Comparison of ENCODE assay signal across 24 mouse cellular contexts in genomic region chr19:41711665-41712064, GRCm38 (mm10). TPM values are rescaled to one million over a fixed set of nuclear protein-coding genes. Genes with fewer than 3 reads are reported as not detected.
DNase-seq lines count a peak whose midpoint lies in the region; ATAC-seq and TF ChIP-seq lines count a peak whose summit lies in the region.
"Had no signal": no experiment of that assay in that cellular context is flagged by ENCODE, and none has a peak within 500 bp of the region (broad histone marks: within the 10 kb centered on the region; RNA-seq: fewer than 3 reads in every experiment).

No protein-coding gene starts in this region.

- H3K27me3 ChIP-seq in forebrain, embryonic 10.5 days (ENCODE audit: poor library complexity, severe bottlenecking): peaks cover 62% of the 10 kb centered on the region
- 0 out of 2 replicates have a peak, but pooled peaks cover 4% of the 10 kb centered on the region for H3K27me3 ChIP-seq in forebrain, embryonic 14.5 days (replicated peaks; ENCODE audit: control insufficient read depth, insufficient read depth, low read length)

- 90% methylated on average over 9 of the region's 9 CpGs for WGBS in forebrain, embryonic 10.5 days
- 88% methylated on average over 9 of the region's 9 CpGs for WGBS in forebrain, embryonic 14.5 days

- DNase-seq in forebrain, embryonic 10.5 days (ENCODE audit: extremely low spot score, low spot score): no peak
- no peak for DNase-seq in forebrain, embryonic 14.5 days (ENCODE audit: low spot score)
- DNase-seq in layer of hippocampus, adult 2 months (ENCODE audit: low spot score in 2 of 2): no peak
- DNase-seq in layer of hippocampus, adult 9-11 months: no peak
- DNase-seq in brain, adult 2 months (ENCODE audit: low read depth, low spot score): peak; percentile 53
- DNase-seq: adrenal gland, adult 8-10 months; adrenal gland, postnatal 36 days; B cell, adult 2 months; cerebellum, adult 11 months; cerebellum, adult 18-20 months; cerebellum, adult 8-10 months; cerebellum, adult 9-11 months; cerebellum, postnatal 14 days; cerebellum, postnatal 36 days; embryo, embryonic 11 days had no signal

- no peak overlapping the region for H3K4me3 ChIP-seq in forebrain, embryonic 10.5 days
- no peak overlapping the region for H3K4me3 ChIP-seq in forebrain, embryonic 14.5 days (ENCODE audit: low read depth, low read length)
- H3K4me3 ChIP-seq in layer of hippocampus, adult 2 months: no peak overlapping the region
- H3K4me3 ChIP-seq: embryonic facial prominence, embryonic 13.5 days; embryonic facial prominence, embryonic 15.5 days; erythroblast, embryonic 14.5 days; forebrain, embryonic 13.5 days had no signal

- H3K9ac ChIP-seq in forebrain, embryonic 14.5 days (ENCODE audit: low read length): no peak overlapping the region
- H3K9ac ChIP-seq: embryonic facial prominence, embryonic 13.5 days; embryonic facial prominence, embryonic 15.5 days; forebrain, embryonic 13.5 days had no signal

- ATAC-seq in forebrain, embryonic 14.5 days: no peak
- ATAC-seq: activated CD4-positive, CD25-positive, alpha-beta regulatory T cell, adult 4 months; CD4-positive, CD25-positive, alpha-beta regulatory T cell, adult 4 months; forebrain, embryonic 13.5 days; forebrain, embryonic 16.5 days; Patski had no signal

- H3K27ac ChIP-seq in forebrain, embryonic 10.5 days: 0 out of 2 replicates have a peak overlapping the region, but pooled peaks have one; percentile 26
- no peak overlapping the region for H3K27ac ChIP-seq in forebrain, embryonic 14.5 days (ENCODE audit: low read depth, low read length)
- H3K27ac ChIP-seq in layer of hippocampus, adult 2 months: peak overlapping the region; percentile 83
- H3K27ac ChIP-seq: embryonic facial prominence, embryonic 13.5 days; embryonic facial prominence, embryonic 15.5 days; forebrain, embryonic 13.5 days had no signal

- H3K36me3 ChIP-seq in forebrain, embryonic 10.5 days (replicated peaks): no peaks in the 10 kb centered on the region
- H3K36me3 ChIP-seq in forebrain, embryonic 14.5 days (ENCODE audit: control insufficient read depth, insufficient read depth, low read length): no peaks in the 10 kb centered on the region
- H3K36me3 ChIP-seq: embryonic facial prominence, embryonic 13.5 days; embryonic facial prominence, embryonic 15.5 days; G1E had no signal

- peaks cover 39% of the 10 kb centered on the region for H3K4me1 ChIP-seq in forebrain, embryonic 10.5 days
- peaks cover 20% of the 10 kb centered on the region for H3K4me1 ChIP-seq in forebrain, embryonic 14.5 days (ENCODE audit: control insufficient read depth, insufficient read depth, low read length)
- H3K4me1 ChIP-seq: embryonic facial prominence, embryonic 15.5 days had no signal

- no peaks in the 10 kb centered on the region for H3K9me3 ChIP-seq in forebrain, embryonic 10.5 days
- no peaks in the 10 kb centered on the region for H3K9me3 ChIP-seq in forebrain, embryonic 14.5 days (replicated peaks; ENCODE audit: control insufficient read depth, low read length)
- H3K9me3 ChIP-seq: embryonic facial prominence, embryonic 13.5 days; embryonic facial prominence, embryonic 15.5 days; forebrain, embryonic 13.5 days; G1E had no signal

- TF ChIP-seq CTCF in layer of hippocampus, adult 2 months (conservative IDR thresholded peaks at IDR 0.05): no peak

- no peak overlapping the region for H3K4me2 ChIP-seq in forebrain, embryonic 14.5 days (ENCODE audit: low read length)
- H3K4me2 ChIP-seq: embryonic facial prominence, embryonic 13.5 days; embryonic facial prominence, embryonic 15.5 days; forebrain, embryonic 13.5 days had no signal

RNA-seq across cellular contexts. Expression of gene Slit1, which starts 31.8 kb away (rescaled TPM):
- 0.73 and 1.4 TPM in 2 replicates for polyA plus RNA-seq in forebrain, embryonic 10.5 days (2016; fragmentation: Nextera tagmentation; extraction: Ambion mirVana)
- 13.5 and 22.5 TPM in 2 replicates for polyA plus RNA-seq in forebrain, embryonic 14.5 days (2014; fragmentation: Nextera tagmentation; extraction: Ambion mirVana)
- total RNA-seq in layer of hippocampus, adult 2 months (2021): 100 to 1,000 TPM; 232 to 244 TPM
- polyA plus RNA-seq: CD4-positive, CD25-positive, alpha-beta regulatory T cell, adult 4 months had no signal
